Mouse (Mus musculus) limb, embryonic 10.5 days (tissue): ENCODE data around the gene Mrps26. TPM values are rescaled to one million over a fixed set of nuclear protein-coding genes. Genes with fewer than 3 reads are reported as not detected.

Experiments used
- DNase-seq: peaks from one replicate; pipeline ENCODE4 v3.0.0-alpha.2; 2017; ENCODE audit warnings: low spot score
- H3K27ac ChIP-seq: fragments of 300-500 bp; sonication (generic); 2 replicates; pipeline ENCODE4 v1.5.1; 2016; ENCODE audit warnings: mild to moderate bottlenecking
- H3K27me3 ChIP-seq: fragments of 300-500 bp; sonication (generic); 2 replicates; pipeline ENCODE4 v1.6.1; 2016; ENCODE audit warnings: low read depth, mild to moderate bottlenecking; ENCODE audit not compliant: poor library complexity, severe bottlenecking
- H3K36me3 ChIP-seq: fragments of 300-500 bp; sonication (generic); 2 replicates; pipeline ENCODE4 v1.6.1; 2016; ENCODE audit warnings: mild to moderate bottlenecking, moderate library complexity
- H3K4me1 ChIP-seq: fragments of 300-500 bp; sonication (generic); 2 replicates; pipeline ENCODE4 v1.6.1; 2016
- H3K4me3 ChIP-seq: fragments of 300-500 bp; sonication (generic); 2 replicates; pipeline ENCODE4 v1.5.1; 2016; ENCODE audit warnings: mild to moderate bottlenecking, moderate library complexity
- H3K9me3 ChIP-seq: fragments of 300-500 bp; sonication (generic); replicated peaks from 2 replicates; pipeline ENCODE4 v1.6.1; 2016; ENCODE audit warnings: mild to moderate bottlenecking
- WGBS: fragments of 180-500 bp; shearing (Covaris S2); methylation state at CpG from one replicate; pipeline ENCODE4 v1.1.7; 2016; 5-methylcytosine and 5-hydroxymethylcytosine counted together
- microRNA-seq: library from miRNA; unstranded; fragments of <30 nt; microRNA quantifications from one replicate; pipeline ENCODE4, GENCODE M21; 2017
- polyA plus RNA-seq: library from polyadenylated mRNA; unstranded; fragments of >200 nt; fragmentation: Nextera tagmentation; extraction: Ambion mirVana; gene quantifications from 2 replicates; pipeline ENCODE4 v1.2.1, GENCODE M21; 2016

Gene Mrps26
- polyA plus RNA-seq, 1 experiment from 2014 or later = 87.3 TPM

DNA sequence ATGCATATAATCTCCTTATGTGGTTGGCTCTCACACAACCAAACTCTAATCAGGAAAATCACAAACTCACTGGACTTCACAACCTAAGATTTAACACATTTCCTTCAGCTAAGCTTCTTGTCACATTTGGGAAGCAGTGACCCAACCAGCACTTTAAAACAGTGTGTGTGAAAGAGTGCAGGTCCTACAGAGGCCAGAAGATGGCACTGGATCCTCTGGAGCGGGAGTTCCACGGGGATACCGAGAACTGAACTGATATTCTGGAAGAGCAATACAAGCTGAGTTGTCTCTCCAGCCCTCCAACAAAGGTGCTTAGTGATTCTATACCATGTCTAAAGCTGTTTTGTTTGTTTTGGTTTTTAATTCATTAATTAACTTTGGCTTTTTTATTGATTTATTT is 49.5 kb downstream of the Mrps26 start:
- H3K27me3 ChIP-seq = no peaks in the 10 kb centered on the region
- H3K27ac ChIP-seq = no peak overlapping the region
- DNase-seq = no peak
- no peaks in the 10 kb centered on the region for H3K4me1 ChIP-seq
- 59% methylated on average over 3 of the region's 3 CpGs for WGBS
- no peaks in the 10 kb centered on the region for H3K9me3 ChIP-seq
- no peak overlapping the region for H3K4me3 ChIP-seq
- peaks cover 70% of the 10 kb centered on the region for H3K36me3 ChIP-seq

Small RNAs within 50 kb of the gene (microRNA-seq; reads per million reads assigned to microRNA genes)
- not detected for gene Gm23876

Other genes with a start within 250 kb of the Mrps26 start
- 65.6 and 75.4 TPM in 2 replicates for gene Cpxm1, start 166.2 kb upstream of the Mrps26 start, polyA plus RNA-seq
- gene Gm28372, start 158.5 kb upstream of the Mrps26 start, polyA plus RNA-seq = not detected in 2 replicates
- not detected in 2 replicates for gene 1700020A23Rik, start 158.5 kb upstream of the Mrps26 start, polyA plus RNA-seq
- not detected in 2 replicates for gene Tmem239, start 157.3 kb upstream of the Mrps26 start, polyA plus RNA-seq
- gene Vps16, start 139.4 kb upstream of the Mrps26 start, polyA plus RNA-seq = 101 and 121 TPM in 2 replicates
- gene Pced1a, start 139.0 kb upstream of the Mrps26 start, polyA plus RNA-seq = 13.4 and 13.9 TPM in 2 replicates
- gene Ptpra, start 113.5 kb upstream of the Mrps26 start, polyA plus RNA-seq = 73.2 and 85.5 TPM in 2 replicates
- gene Oxt, start 12.4 kb downstream of the Mrps26 start, polyA plus RNA-seq = not detected in 2 replicates
- not detected in 2 replicates for gene Avp, start 18.8 kb downstream of the Mrps26 start, polyA plus RNA-seq
- 22.3 and 23.4 TPM in 2 replicates for gene Fastkd5, start 66.3 kb downstream of the Mrps26 start, polyA plus RNA-seq
- 22.7 and 22.9 TPM in 2 replicates for gene Ubox5, start 66.3 kb downstream of the Mrps26 start, polyA plus RNA-seq
- 2.4 and 2.7 TPM in 2 replicates for gene Lzts3, start 79.1 kb downstream of the Mrps26 start, polyA plus RNA-seq
- gene Ddrgk1, start 100.9 kb downstream of the Mrps26 start, polyA plus RNA-seq = 43.8 and 44.8 TPM in 2 replicates
- 150 and 154 TPM in 2 replicates for gene Itpa, start 103.9 kb downstream of the Mrps26 start, polyA plus RNA-seq
- 0.10 and 0.60 TPM in 2 replicates for gene Slc4a11, start 133.8 kb downstream of the Mrps26 start, polyA plus RNA-seq